Mouse (Mus musculus) midbrain, embryonic 10.5 days (tissue): ENCODE results near the gene Ifne. TPM values are rescaled to one million over a fixed set of nuclear protein-coding genes. Genes with fewer than 3 reads are reported as not detected.
A peak's percentile ranks its signal among the peaks of the same experiment; 100 is the strongest.

Experiments
- microRNA counts: library from miRNA; unstranded; fragments of <30 nt; microRNA quantifications from one replicate; lab custom pipeline; 2017
- microRNA-seq: library from miRNA; unstranded; fragments of <30 nt; microRNA quantifications from one replicate; pipeline ENCODE4, GENCODE M21; 2017
- polyA plus RNA-seq: library from polyadenylated mRNA; unstranded; fragments of >200 nt; fragmentation: Nextera tagmentation; extraction: Ambion mirVana; gene quantifications from 2 replicates; pipeline ENCODE4 v1.2.1, GENCODE M21; 2016

Gene Ifne
- polyA plus RNA-seq, 1 experiment from 2014 or later = not detected

MicroRNAs encoded within 50 kb of the gene (microRNA counts, 519-probe panel; counts per million panel counts)
- 2,525 counts per million, percentile 6 among the panel's probes with 10 or more counts for microRNA mmu-miR-31 (lab: Ali Mortazavi, UCI)

Small RNA genes within 50 kb of the gene (microRNA-seq; reads per million reads assigned to microRNA genes)
- gene Mir31 = 84.1 reads per million, percentile 47 among the genes with 10 or more reads in this experiment

Other genes with a start within 250 kb of the Ifne start
- not detected in 2 replicates for gene C87499, start 245.8 kb downstream of the Ifne start, polyA plus RNA-seq
- not detected in 2 replicates for gene Ifna13, start 235.7 kb downstream of the Ifne start, polyA plus RNA-seq
- gene Ifna16, start 203.3 kb downstream of the Ifne start, polyA plus RNA-seq = not detected in 2 replicates
- gene Ifna2, start 196.3 kb downstream of the Ifne start, polyA plus RNA-seq = not detected in 2 replicates
- gene Ifnab, start 188.8 kb downstream of the Ifne start, polyA plus RNA-seq = not detected in 2 replicates
- 0.80 and 1.1 TPM in 2 replicates for gene Gm26566, start 158.4 kb downstream of the Ifne start, polyA plus RNA-seq
- gene Klhl9, start 157.7 kb downstream of the Ifne start, polyA plus RNA-seq = 95.6 and 111 TPM in 2 replicates
- not detected in 2 replicates for gene Gm13271, start 125.3 kb downstream of the Ifne start, polyA plus RNA-seq
- 0.19 and 0.32 TPM in 2 replicates for gene Gm13283, start 120.1 kb downstream of the Ifne start, polyA plus RNA-seq
- 0.29 TPM in 1 of 2 replicates, not detected in the other for gene Gm13290, start 106.4 kb downstream of the Ifne start, polyA plus RNA-seq
- not detected in 2 replicates for gene Gm13289, start 103.3 kb downstream of the Ifne start, polyA plus RNA-seq
- not detected in 2 replicates for gene Gm13272, start 100.4 kb downstream of the Ifne start, polyA plus RNA-seq
- gene Ifnz, start 98.1 kb downstream of the Ifne start, polyA plus RNA-seq = 0.51 TPM in 1 of 2 replicates, not detected in the other
- gene Gm13276, start 94.5 kb downstream of the Ifne start, polyA plus RNA-seq = not detected in 2 replicates
- gene Gm13277, start 91.6 kb downstream of the Ifne start, polyA plus RNA-seq = not detected in 2 replicates
- not detected in 2 replicates for gene Gm13278, start 88.7 kb downstream of the Ifne start, polyA plus RNA-seq
- 0.34 TPM in 1 of 2 replicates, not detected in the other for gene Gm13275, start 85.7 kb downstream of the Ifne start, polyA plus RNA-seq
- gene Gm13279, start 82.8 kb downstream of the Ifne start, polyA plus RNA-seq = not detected in 2 replicates
- 0.62 TPM in 1 of 2 replicates, not detected in the other for gene Gm13285, start 80.5 kb downstream of the Ifne start, polyA plus RNA-seq
- gene Gm13287, start 76.9 kb downstream of the Ifne start, polyA plus RNA-seq = not detected in 2 replicates
- 0.09 TPM in 1 of 2 replicates, not detected in the other for gene Gm13288, start 74.7 kb downstream of the Ifne start, polyA plus RNA-seq
- not detected in 2 replicates for gene Ifna7, start 64.0 kb downstream of the Ifne start, polyA plus RNA-seq
- gene Ifna11, start 60.2 kb downstream of the Ifne start, polyA plus RNA-seq = not detected in 2 replicates
- not detected in 2 replicates for gene Ifna6, start 52.8 kb downstream of the Ifne start, polyA plus RNA-seq
- gene Ifna5, start 44.7 kb downstream of the Ifne start, polyA plus RNA-seq = not detected in 2 replicates
- not detected in 2 replicates for gene Ifna4, start 38.3 kb downstream of the Ifne start, polyA plus RNA-seq
- not detected in 2 replicates for gene Ifna1, start 30.1 kb downstream of the Ifne start, polyA plus RNA-seq